Mouse (Mus musculus) MEL (cell line): Measurements from ENCODE around the gene 4930558C23Rik. TPM values are rescaled to one million over a fixed set of nuclear protein-coding genes. Genes with fewer than 3 reads are reported as not detected.
A peak's percentile ranks its signal among the peaks of the same experiment; 100 is the strongest.
"Not testable (repeated sequence)": the region's sequence is repeated elsewhere in the genome, so short reads cannot be mapped to it uniquely, and the experiment has no call there.

Experiments
- DNase-seq: peaks from one replicate; pipeline ENCODE4 v3.0.0; 2011; ENCODE audit warnings: low read depth, low spot score
- H3K27ac ChIP-seq: 2 replicates; pipeline ENCODE4 v1.5.1; 2012; ENCODE audit warnings: low read depth, mild to moderate bottlenecking, control low read depth, low read length, moderate library complexity; ENCODE audit not compliant: control insufficient read depth
- H3K27me3 ChIP-seq, 2 experiments: fragments of 150-350 bp in 1 of 2; sonication (generic) in 1 of 2; 2 replicates each; pipeline ENCODE4 v1.6.1; 2012; ENCODE audit warnings: low read length in 2 of 2, mild to moderate bottlenecking in 2 of 2, improper control_type of control experiment in 1 of 2, moderate library complexity in 1 of 2; ENCODE audit not compliant: insufficient read depth in 2 of 2, control insufficient read depth in 1 of 2
- H3K36me3 ChIP-seq, 2 experiments: 2 replicates each; pipeline ENCODE4 v1.6.1; 2012 to 2014; ENCODE audit warnings: low read length in 2 of 2, improper control_type of control experiment in 1 of 2, inconsistent platforms in 1 of 2, mild to moderate bottlenecking in 1 of 2; ENCODE audit not compliant: insufficient read depth in 2 of 2, control insufficient read depth in 1 of 2
- H3K4me1 ChIP-seq, 2 experiments: fragments of 150-350 bp in 1 of 2; sonication (generic) in 1 of 2; 2 replicates each; pipeline ENCODE4 v1.6.1; 2012; ENCODE audit warnings: low read length in 2 of 2, improper control_type of control experiment in 1 of 2, mild to moderate bottlenecking in 1 of 2; ENCODE audit not compliant: insufficient read depth in 2 of 2, control insufficient read depth in 1 of 2
- H3K4me3 ChIP-seq, 2 experiments: fragments of 150-350 bp in 1 of 2; sonication (generic) in 1 of 2; 2 replicates each; pipeline ENCODE4 v1.5.1; 2012; ENCODE audit warnings: low read depth in 2 of 2, low read length in 2 of 2, mild to moderate bottlenecking in 2 of 2, moderate library complexity in 2 of 2, control low read depth in 1 of 2, improper control_type of control experiment in 1 of 2; ENCODE audit not compliant: control insufficient read depth in 1 of 2, insufficient read depth in 1 of 2
- H3K79me2 ChIP-seq: 2 replicates; pipeline ENCODE4 v1.6.1; 2012; ENCODE audit warnings: mild to moderate bottlenecking, low read length, moderate library complexity; ENCODE audit not compliant: control insufficient read depth, poor library complexity, insufficient read depth
- H3K9ac ChIP-seq: 2 replicates; pipeline ENCODE4 v1.6.1; 2012; ENCODE audit warnings: low read depth, mild to moderate bottlenecking, control low read depth, low read length, moderate library complexity; ENCODE audit not compliant: control insufficient read depth, poor library complexity, severe bottlenecking
- H3K9me3 ChIP-seq: fragments of 150-350 bp; sonication (generic); replicated peaks from 2 replicates; pipeline ENCODE4 v1.6.1; 2012; ENCODE audit warnings: mild to moderate bottlenecking, low read length, improper control_type of control experiment, moderate library complexity; ENCODE audit not compliant: insufficient read depth
- CHD2 ChIP-seq: IDR thresholded peaks from 2 replicates; pipeline ENCODE4 v1.6.1; 2011; ENCODE audit warnings: low read length, improper control_type of control experiment
- EP300 ChIP-seq, 2 experiments: IDR thresholded peaks; 2 replicates each; pipeline ENCODE4 v1.6.1; 2011; ENCODE audit warnings: improper control_type of control experiment in 2 of 2, low read length in 2 of 2, low read depth in 1 of 2, mild to moderate bottlenecking in 1 of 2
- ETS1 ChIP-seq: IDR thresholded peaks from 2 replicates; pipeline ENCODE4 v1.6.1; 2012; ENCODE audit warnings: low read depth, mild to moderate bottlenecking, inconsistent platforms, low read length, improper control_type of control experiment, moderate library complexity
- GATA1 ChIP-seq: IDR thresholded peaks from 2 replicates; pipeline ENCODE4 v1.6.1; 2011; ENCODE audit warnings: low read depth, low read length, improper control_type of control experiment
- HCFC1 ChIP-seq: IDR thresholded peaks from 2 replicates; pipeline ENCODE4 v1.6.1; 2012; ENCODE audit warnings: low read depth, mild to moderate bottlenecking, inconsistent platforms, low read length, improper control_type of control experiment, moderate library complexity
- MAX ChIP-seq: IDR thresholded peaks from 2 replicates; pipeline ENCODE4 v1.6.1; 2011; ENCODE audit warnings: low read length, improper control_type of control experiment
- MXI1 ChIP-seq: IDR thresholded peaks from 2 replicates; pipeline ENCODE4 v1.6.1; 2011; ENCODE audit warnings: mild to moderate bottlenecking, low read depth, low read length, improper control_type of control experiment
- MYC ChIP-seq: IDR thresholded peaks from 2 replicates; pipeline ENCODE4 v1.6.1; 2011; ENCODE audit warnings: low read depth, mild to moderate bottlenecking, low read length, improper control_type of control experiment, moderate library complexity
- NELFE ChIP-seq: IDR thresholded peaks from 2 replicates; pipeline ENCODE4 v1.6.1; 2011; ENCODE audit warnings: low read depth, low read length, improper control_type of control experiment
- POLR2A ChIP-seq, 2 experiments: IDR thresholded peaks; 2 replicates each; pipeline ENCODE4 v1.6.1; 2011 to 2012; ENCODE audit warnings: low read length in 2 of 2, mild to moderate bottlenecking in 2 of 2, control low read depth in 1 of 2, improper control_type of control experiment in 1 of 2, low read depth in 1 of 2, moderate library complexity in 1 of 2; ENCODE audit not compliant: control insufficient read depth in 1 of 2, insufficient read depth in 1 of 2, poor library complexity in 1 of 2
- RCOR1 ChIP-seq: IDR thresholded peaks from 2 replicates; pipeline ENCODE4 v1.6.1; 2012; ENCODE audit warnings: low read depth, mild to moderate bottlenecking, inconsistent platforms, low read length, improper control_type of control experiment
- SIN3A ChIP-seq: IDR thresholded peaks from 2 replicates; pipeline ENCODE4 v1.6.1; 2012; ENCODE audit warnings: low read length, improper control_type of control experiment, inconsistent platforms
- TBP ChIP-seq: IDR thresholded peaks from 2 replicates; pipeline ENCODE4 v1.8.0; 2011; ENCODE audit warnings: low read depth, low read length, improper control_type of control experiment
- polyA plus RNA-seq, 2 experiments: library from polyadenylated mRNA; stranded (reverse) in 1 of 2; unstranded in 1 of 2; fragments of >175 nt in 1 of 2; fragments of >200 nt in 1 of 2; gene quantifications; 2 replicates each; pipeline versions ENCODE4 v1.2.1 to v1.2.4; 2012; ENCODE audit warnings: low replicate concordance in 2 of 2, low read depth in 1 of 2; ENCODE audit not compliant: insufficient read length in 2 of 2, insufficient read depth in 1 of 2, missing spikeins in 1 of 2
- total RNA-seq: library from RNA; depleted of rRNA; stranded (reverse); fragments of 300-350 nt; gene quantifications from 2 replicates; pipeline ENCODE4 v1.2.3, GENCODE M21; 2012

The 4930558C23Rik gene
- total and polyA plus RNA-seq, 3 experiments: not detected

GRCm38 (mm10) chr3:95427891-95428238 lies 25.2 kb upstream of the 4930558C23Rik start:
- H3K9ac ChIP-seq: peak overlapping the region; percentile 67

GRCm38 (mm10) chr3:95427117-95427890 lies 24.7 kb upstream of the 4930558C23Rik start:
- not testable (repeated sequence) for H3K9me3 ChIP-seq, H3K36me3 ChIP-seq, H3K79me2 ChIP-seq, H3K27ac ChIP-seq, H3K4me1 ChIP-seq, H3K27me3 ChIP-seq
- peak overlapping the region; percentile 67 for H3K9ac ChIP-seq
- peak; percentile 83 for DNase-seq
- peak; percentile 11; the same call in 1 of the 2 replicates for TF ChIP-seq CHD2
- TF ChIP-seq MYC: 0 out of 2 replicates have a peak, but pooled peaks have one; percentile 44
- TF ChIP-seq SIN3A: peak; percentile 54
- peak; percentile 78 for TF ChIP-seq TBP
- peak; percentile 64 for TF ChIP-seq MXI1
- TF ChIP-seq EP300 (IDR thresholded peaks at IDR 0.05; ENCODE audit: low read depth in 1 of 2, low read length in 2 of 2): peak in 1 of 2 experiments; percentile 59; a peak in 2 of 4 replicates
- peak; percentile 50; the same call in 1 of the 2 replicates for TF ChIP-seq NELFE
- 0 out of 2 replicates have a peak, but pooled peaks have one; percentile 11 for TF ChIP-seq ETS1
- peak; percentile 41 for TF ChIP-seq MAX
- TF ChIP-seq GATA1: peak; percentile 69
- TF ChIP-seq RCOR1: peak; percentile 70; the same call in 1 of the 2 replicates
- TF ChIP-seq POLR2A (IDR thresholded peaks at IDR 0.05; ENCODE audit: control insufficient read depth in 1 of 2, insufficient read depth in 1 of 2, low read depth in 1 of 2, low read length in 2 of 2, poor library complexity in 1 of 2): peak in 1 of 2 experiments; percentile 52; a peak in 1 of 4 replicates
- peak; percentile 33; the same call in 1 of the 2 replicates for TF ChIP-seq HCFC1
- H3K4me3 ChIP-seq: peak overlapping the region; percentile 50 to 68

More at GRCm38 (mm10) chr3:95427891-95428238, 25.2 kb upstream of the 4930558C23Rik start:
- H3K9me3 ChIP-seq, H3K4me1 ChIP-seq, H3K27me3 ChIP-seq, H3K79me2 ChIP-seq, H3K27ac ChIP-seq, H3K36me3 ChIP-seq: not testable (repeated sequence)
- peak; percentile 67 for DNase-seq
- peak overlapping the region; percentile 50 to 68 for H3K4me3 ChIP-seq

GRCm38 (mm10) chr3:95426476-95426875 lies 23.8 kb upstream of the 4930558C23Rik start:
- not testable (repeated sequence) for H3K27ac ChIP-seq, H3K9ac ChIP-seq, H3K9me3 ChIP-seq, H3K4me1 ChIP-seq, DNase-seq, H3K36me3 ChIP-seq, H3K4me3 ChIP-seq, H3K79me2 ChIP-seq, H3K27me3 ChIP-seq
